Mouse (Mus musculus) layer of hippocampus, adult 18-20 months (tissue): ENCODE measurements at regions not wholly inside any gene's neighbourhood (a gene's known extent, or its start where the extent isn't known, plus 50 kb on each side); places are given as distances from the start of the nearest gene placed in this dataset.

Source experiments
- DNase-seq, 2 experiments: peaks; one replicate each; pipeline ENCODE4 v3.0.0; 2022; ENCODE audit warnings: low spot score in 2 of 2

DNA sequence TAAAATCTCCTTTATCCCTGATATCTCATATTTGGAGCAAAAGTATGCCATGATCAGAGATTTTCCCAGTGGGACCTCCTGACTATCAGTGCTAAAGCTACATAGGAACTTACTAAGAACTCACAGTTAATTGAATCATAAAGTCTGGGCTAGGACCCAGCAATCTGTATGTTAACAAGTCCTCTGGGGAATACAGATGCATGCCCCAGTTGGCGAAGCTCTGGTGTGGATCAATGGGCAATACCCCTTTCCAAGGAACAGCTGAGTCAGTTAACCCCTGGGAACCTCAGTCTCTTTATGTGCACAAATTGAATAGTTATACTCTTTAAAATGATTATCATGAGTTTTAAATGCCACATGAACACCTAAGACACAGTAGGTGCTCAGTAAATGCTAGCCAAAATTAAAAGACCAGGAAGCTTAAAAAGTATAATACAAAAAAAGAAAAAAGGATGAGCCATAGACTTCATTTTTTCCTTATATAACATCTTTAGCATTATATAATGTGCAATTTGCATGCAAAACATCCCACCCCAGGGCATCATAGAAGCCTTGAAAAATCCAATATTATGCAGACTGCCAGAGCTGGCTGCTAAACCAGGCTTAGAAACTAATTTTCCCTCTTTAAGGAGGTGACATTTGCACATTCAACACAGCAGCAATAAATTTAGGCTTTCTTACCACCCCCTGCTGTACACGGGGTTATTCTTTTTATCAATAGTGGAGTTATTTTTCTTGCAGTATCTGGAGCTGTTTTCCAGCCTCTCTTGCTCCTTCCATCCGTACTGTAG is 202.7 kb downstream of the Gm16223 start:
- no peak for DNase-seq

DNA sequence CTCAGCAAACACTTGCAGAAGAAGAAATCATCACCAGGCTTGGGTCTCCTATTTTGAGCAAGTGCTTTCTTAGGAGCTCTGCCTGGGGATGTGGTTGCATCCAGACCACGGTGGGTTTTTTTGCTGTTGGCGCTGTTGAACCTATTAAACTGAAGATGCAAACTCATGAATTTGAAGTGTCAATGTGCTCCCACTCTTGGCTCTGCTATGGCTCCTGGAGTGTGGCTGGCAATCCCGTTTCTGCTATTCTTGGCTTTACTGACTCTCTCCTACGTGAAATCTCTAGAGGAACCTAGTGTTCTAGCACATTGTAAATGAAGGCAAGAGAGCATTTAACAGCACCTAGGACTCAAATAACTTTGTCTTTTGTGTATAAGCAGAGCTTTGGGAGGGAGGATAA is 204.2 kb downstream of the Gm16223 start:
- peak in 1 of 2 experiments; percentile 55 for DNase-seq

DNA sequence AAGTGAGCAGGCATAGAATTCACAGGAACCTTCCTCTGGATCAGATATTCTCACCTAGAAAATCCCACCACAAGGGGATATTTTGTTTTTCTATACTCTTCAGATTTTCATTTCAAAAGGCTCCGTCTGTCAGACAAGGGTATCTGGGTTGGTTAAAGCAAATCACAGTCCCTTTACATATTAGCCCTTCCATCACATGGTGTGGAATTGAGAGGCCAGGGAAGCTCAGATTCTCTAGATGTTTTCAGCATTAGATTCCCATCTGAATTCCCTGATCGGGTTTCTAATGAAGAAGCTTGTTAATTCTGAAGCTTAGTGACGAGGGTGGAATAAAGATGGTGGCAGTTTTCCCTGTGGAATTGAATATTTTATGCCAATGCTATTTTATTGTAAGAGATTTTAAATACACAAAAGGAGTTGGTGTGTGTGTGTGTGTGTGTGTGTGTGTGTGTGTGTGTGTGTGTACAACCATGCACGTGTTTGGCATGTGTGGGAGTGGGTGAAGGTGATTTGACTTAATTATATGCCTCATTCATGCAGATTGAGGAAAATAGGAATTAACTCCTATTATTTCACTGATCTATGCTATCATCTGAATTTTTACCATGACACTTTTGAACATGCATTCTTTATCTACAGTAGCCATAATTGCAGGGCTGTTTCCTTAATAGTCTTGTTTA is 211.0 kb downstream of the Gm16223 start:
- no peak for DNase-seq
